Mouse (Mus musculus) erythroid progenitor cell, adult 5-6 weeks (primary cell): Measurements from ENCODE around the gene Tmem208. TPM values are rescaled to one million over a fixed set of nuclear protein-coding genes. Genes with fewer than 3 reads are reported as not detected.
A peak's percentile ranks its signal among the peaks of the same experiment; 100 is the strongest.
"Not testable (repeated sequence)": the region's sequence is repeated elsewhere in the genome, so short reads cannot be mapped to it uniquely, and the experiment has no call there.

Experiments
- ATAC-seq: replicated peaks from 2 replicates; pipeline ENCODE4 v1.8.0; 2016; ENCODE audit warnings: moderate number of reproducible peaks, mild to moderate bottlenecking, moderate TSS enrichment, inconsistent platforms; ENCODE audit not compliant: poor library complexity, low FRiP score, severe bottlenecking
- total RNA-seq, 2 experiments: library from RNA; stranded (forward) in 1 of 2; stranded (reverse) in 1 of 2; fragments of 150-400 nt in 1 of 2; fragments of 186-747, 209-891 nt in 1 of 2; gene quantifications; 2 replicates each; pipeline versions ENCODE4 v1.2.3 to v1.2.4; 2015 to 2017; ENCODE audit warnings: low replicate concordance in 2 of 2

The Tmem208 gene
- total RNA-seq (2015; ENCODE audit: low replicate concordance) (67.9 and 68.8 TPM in 2 replicates), total RNA-seq (2017; ENCODE audit: low replicate concordance) (18.1 and 30.2 TPM in 2 replicates)

GRCm38 (mm10) chr8:105326141-105326672, at the start of gene Tmem208, which contains the start of gene Lrrc29:
Tmem208 (plus strand) TSS chr8:105326354.
Lrrc29 (minus strand) TSS chr8:105326278.
- ATAC-seq = peak; percentile 80

GRCm38 (mm10) chr8:105278911-105279334, 47.2 kb upstream of the Tmem208 start:
- ATAC-seq = peak; percentile 78

- no peak for ATAC-seq
These were observed 45.6 kb upstream of the Tmem208 start for GRCm38 (mm10) chr8:105280567-105280966.

GRCm38 (mm10) chr8:105281821-105282220, 44.3 kb upstream of the Tmem208 start:
- no peak for ATAC-seq

GRCm38 (mm10) chr8:105282239-105282638, 43.9 kb upstream of the Tmem208 start:
- no peak for ATAC-seq

- ATAC-seq = peak; percentile 59
These were observed 43.1 kb upstream of the Tmem208 start for GRCm38 (mm10) chr8:105283074-105283473.

GRCm38 (mm10) chr8:105285514-105285913, 40.6 kb upstream of the Tmem208 start:
- ATAC-seq = no peak

GRCm38 (mm10) chr8:105286907-105287306, 39.2 kb upstream of the Tmem208 start:
- no peak for ATAC-seq

- ATAC-seq = no peak
These were observed 37.9 kb upstream of the Tmem208 start for GRCm38 (mm10) chr8:105288231-105288630.

- ATAC-seq = peak; percentile 62
These were observed 37.0 kb upstream of the Tmem208 start for GRCm38 (mm10) chr8:105288958-105289732.

- ATAC-seq = peak; percentile 35
These were observed 36.2 kb upstream of the Tmem208 start, which contains the start of gene 4931428F04Rik for GRCm38 (mm10) chr8:105289805-105290460. 4931428F04Rik (minus strand) TSS chr8:105289864.

GRCm38 (mm10) chr8:105290554-105291314, 35.4 kb upstream of the Tmem208 start:
- ATAC-seq = peak; percentile 75

- ATAC-seq = not testable (repeated sequence)
These were observed 34.8 kb upstream of the Tmem208 start for GRCm38 (mm10) chr8:105291364-105291763.

GRCm38 (mm10) chr8:105291802-105292201, 34.4 kb upstream of the Tmem208 start:
- not testable (repeated sequence) for ATAC-seq

- ATAC-seq = no peak
These were observed 33.7 kb upstream of the Tmem208 start for GRCm38 (mm10) chr8:105292471-105292870.

GRCm38 (mm10) chr8:105293405-105293804, 32.7 kb upstream of the Tmem208 start:
- ATAC-seq = no peak

- ATAC-seq = no peak
These were observed 31.4 kb upstream of the Tmem208 start for GRCm38 (mm10) chr8:105294776-105295175.

- no peak for ATAC-seq
These were observed 30.9 kb upstream of the Tmem208 start for GRCm38 (mm10) chr8:105295256-105295655.

- no peak for ATAC-seq
These were observed 30.1 kb upstream of the Tmem208 start, which contains the start of gene Exoc3l for GRCm38 (mm10) chr8:105295895-105296573. Exoc3l (minus strand) TSS chr8:105296101.
